Mouse (Mus musculus) cerebellum, adult 2 months (tissue): ENCODE data around the gene Hipk1. TPM values are rescaled to one million over a fixed set of nuclear protein-coding genes. Genes with fewer than 3 reads are reported as not detected.

ENCODE experiments used
- DNase-seq, 2 experiments: peaks; one replicate each; pipeline ENCODE4 v3.0.0; 2021
- H3K27ac ChIP-seq: fragments of 200-500 bp; 2 replicates; pipeline ENCODE4 v1.5.1; 2012; ENCODE audit warnings: low read length, control low read depth, inconsistent platforms; ENCODE audit not compliant: insufficient read depth
- H3K27me3 ChIP-seq: fragments of 200-500 bp; 2 replicates; pipeline ENCODE4 v1.6.1; 2012; ENCODE audit warnings: inconsistent platforms, mild to moderate bottlenecking, low read length, moderate library complexity; ENCODE audit not compliant: control insufficient read depth, insufficient read depth
- H3K4me1 ChIP-seq: fragments of 200-500 bp; 2 replicates; pipeline ENCODE4 v1.6.1; 2011; ENCODE audit warnings: low read length; ENCODE audit not compliant: control insufficient read depth, insufficient read depth
- H3K4me3 ChIP-seq: fragments of 200-500 bp; replicated peaks from 2 replicates; pipeline ENCODE3; 2011; ENCODE audit warnings: mild to moderate bottlenecking, low read depth, low read length, control low read depth; ENCODE audit not compliant: insufficient read depth
- CTCF ChIP-seq: fragments of 200-500 bp; IDR thresholded peaks from 2 replicates; pipeline ENCODE4 v1.5.1; 2011; ENCODE audit warnings: low read depth, mild to moderate bottlenecking, control low read depth, low read length, moderate library complexity, borderline replicate concordance; ENCODE audit not compliant: insufficient read depth
- POLR2A ChIP-seq: fragments of 200-500 bp; IDR thresholded peaks from 2 replicates; pipeline ENCODE4 v1.6.1; 2011; ENCODE audit warnings: low read length, control low read depth, borderline replicate concordance; ENCODE audit not compliant: insufficient read depth
- WGBS: fragments of 180-500 bp; shearing (Covaris S2); methylation state at CpG from one replicate; pipeline ENCODE4 v1.1.7; 2018; 5-methylcytosine and 5-hydroxymethylcytosine counted together
- polyA plus RNA-seq: library from polyadenylated mRNA; depleted of rRNA; stranded (reverse); fragments of >200 nt; gene quantifications from 2 replicates; pipeline ENCODE4 v1.2.3, GENCODE M21; 2012

Gene Hipk1
- polyA plus RNA-seq, 1 experiment: 59.6 TPM

GRCm38 (mm10) chr3:103732116-103732515 lies 59.2 kb downstream of the Hipk1 start:
- Histone ChIP-seq H3K4me3 (no peak overlapping the region), H3K27ac (no peak overlapping the region), H3K4me1 (peaks cover 8% of the 10 kb centered on the region), H3K27me3 (no peaks in the 10 kb centered on the region)
- TF ChIP-seq POLR2A (no peak), CTCF (no peak)
- DNase-seq: no peak
- 91% methylated on average over 3 of the region's 3 CpGs for WGBS

- whole genome bisulfite sequencing: 95% methylated on average over 9 of the region's 9 CpGs
- H3K27me3 ChIP-seq: no peaks in the 10 kb centered on the region
- H3K27ac ChIP-seq: no peak overlapping the region
- peaks cover 4% of the 10 kb centered on the region for H3K4me1 ChIP-seq
- no peak overlapping the region for H3K4me3 ChIP-seq
- no peak for DNase-seq
- TF ChIP-seq CTCF: no peak
- no peak for TF ChIP-seq POLR2A
Measured at GRCm38 (mm10) chr3:103729850-103730249, 61.5 kb downstream of the Hipk1 start.

GRCm38 (mm10) chr3:103727813-103728326 lies 63.5 kb downstream of the Hipk1 start:
- DNase-seq: no peak
- Histone ChIP-seq H3K4me1 (no peaks in the 10 kb centered on the region), H3K27me3 (no peaks in the 10 kb centered on the region), H3K4me3 (no peak overlapping the region), H3K27ac (no peak overlapping the region)
- 68% methylated on average over 2 of the region's 2 CpGs for WGBS
- TF ChIP-seq CTCF (no peak), POLR2A (no peak)

GRCm38 (mm10) chr3:103726642-103727041 lies 64.7 kb downstream of the Hipk1 start:
- Histone ChIP-seq H3K27me3 (no peaks in the 10 kb centered on the region), H3K27ac (no peak overlapping the region), H3K4me3 (no peak overlapping the region), H3K4me1 (no peaks in the 10 kb centered on the region)
- 49% methylated on average over 3 of the region's 3 CpGs for WGBS
- TF ChIP-seq POLR2A (no peak), CTCF (no peak)
- no peak for DNase-seq

- Histone ChIP-seq H3K27ac (no peak overlapping the region), H3K4me3 (no peak overlapping the region), H3K27me3 (no peaks in the 10 kb centered on the region), H3K4me1 (no peaks in the 10 kb centered on the region)
- DNase-seq: no peak
- TF ChIP-seq POLR2A (no peak), CTCF (no peak)
- 54% methylated on average over 3 of the region's 3 CpGs for WGBS
Measured at GRCm38 (mm10) chr3:103724137-103724536, 67.2 kb downstream of the Hipk1 start.

GRCm38 (mm10) chr3:103718728-103719127 lies 72.6 kb downstream of the Hipk1 start:
- no peaks in the 10 kb centered on the region for H3K27me3 ChIP-seq
- DNase-seq: no peak
- no peaks in the 10 kb centered on the region; the same call in 1 of the 2 replicates for H3K4me1 ChIP-seq
- H3K4me3 ChIP-seq: no peak overlapping the region
- H3K27ac ChIP-seq: no peak overlapping the region
- TF ChIP-seq CTCF: no peak
- no peak for TF ChIP-seq POLR2A
- 90% methylated on average over 4 of the region's 4 CpGs for WGBS

- Histone ChIP-seq H3K27ac (no peak overlapping the region), H3K4me3 (no peak overlapping the region), H3K27me3 (no peaks in the 10 kb centered on the region), H3K4me1 (no peaks in the 10 kb centered on the region; the same call in 1 of the 2 replicates)
- WGBS: 64% methylated on average over 15 of the region's 15 CpGs
- TF ChIP-seq CTCF (no peak), POLR2A (no peak)
- no peak for DNase-seq
Measured at GRCm38 (mm10) chr3:103716774-103717760, 74.3 kb downstream of the Hipk1 start.
